Mouse (Mus musculus): Measurements from ENCODE around the gene Hdc.

The Hdc gene

DNA sequence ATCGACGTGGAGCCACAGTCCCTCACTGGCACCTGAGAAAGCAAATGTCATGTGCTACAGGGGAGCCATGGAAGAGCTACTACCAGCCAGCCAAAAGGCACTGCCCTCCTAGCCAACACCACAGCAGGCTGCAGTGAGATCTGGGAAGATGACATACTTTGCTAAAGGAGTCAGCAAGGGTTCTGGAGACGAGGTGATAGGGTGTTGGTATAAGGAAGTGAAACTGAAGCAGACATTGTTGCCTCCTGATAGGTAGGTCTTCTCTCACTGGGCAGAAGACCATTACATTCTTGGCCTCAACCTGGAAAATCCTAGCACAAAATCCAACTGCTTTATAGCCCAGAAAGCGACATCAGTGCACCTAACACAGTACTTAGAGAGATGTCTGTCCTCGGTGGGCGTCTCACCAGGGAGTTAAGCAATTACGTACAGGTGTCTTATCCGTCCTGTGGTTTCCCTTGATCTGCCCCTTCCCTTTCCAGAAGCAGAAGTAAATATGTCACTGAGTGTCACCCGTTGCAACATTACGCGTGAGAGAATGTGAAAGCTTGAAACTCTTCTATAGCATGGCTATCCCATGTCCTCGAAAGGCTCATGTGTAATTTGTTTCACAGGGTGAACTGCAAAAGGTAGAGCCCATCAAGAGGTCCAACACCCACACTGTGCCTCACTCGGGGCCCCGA, 17.0 kb downstream of the Hdc start:
- DNase-seq (ENCODE audit: low spot score in 2 of 2): no peak

DNA sequence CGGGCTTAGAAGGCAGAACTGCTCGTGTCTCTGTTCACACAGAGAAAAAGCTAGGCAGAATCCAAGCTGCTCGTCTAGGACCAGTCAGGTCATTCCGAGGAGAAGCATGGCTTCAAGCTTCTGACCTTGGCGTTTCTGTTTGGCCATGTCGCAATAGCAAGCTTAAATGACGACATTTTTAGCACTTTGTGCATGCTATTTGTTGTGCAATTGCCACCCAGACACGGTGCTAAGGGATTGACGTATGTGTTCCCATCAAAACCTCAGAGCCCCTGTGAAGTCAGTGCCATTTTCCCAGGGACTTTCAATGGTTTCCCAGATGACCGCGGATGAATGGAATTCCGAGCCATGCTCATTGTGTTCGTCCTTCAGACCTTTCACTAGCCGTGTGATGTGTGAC, 18.6 kb downstream of the Hdc start:
- DNase-seq (ENCODE audit: low spot score in 2 of 2): no peak

DNA sequence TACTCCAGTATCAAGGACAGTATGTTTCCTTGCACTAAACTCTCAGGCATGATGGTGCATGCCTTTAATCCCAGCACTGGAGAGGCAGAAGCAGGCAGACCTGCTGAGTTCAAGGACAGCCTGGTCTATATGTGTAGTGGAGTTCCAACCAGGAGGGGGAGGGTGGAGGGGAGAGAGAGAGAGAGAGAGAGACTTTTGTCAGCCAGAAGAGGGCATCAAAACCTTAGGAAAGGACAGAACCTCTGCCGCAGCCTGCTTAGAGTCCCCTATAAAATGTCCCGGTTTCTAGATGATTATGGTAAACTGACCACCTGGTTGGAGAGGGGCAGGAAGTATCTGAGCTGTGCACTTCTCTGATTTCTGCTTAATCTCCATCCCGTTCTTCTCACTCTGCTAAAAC, 20.1 kb downstream of the Hdc start:
- no peak for DNase-seq (ENCODE audit: low spot score in 2 of 2)

DNA sequence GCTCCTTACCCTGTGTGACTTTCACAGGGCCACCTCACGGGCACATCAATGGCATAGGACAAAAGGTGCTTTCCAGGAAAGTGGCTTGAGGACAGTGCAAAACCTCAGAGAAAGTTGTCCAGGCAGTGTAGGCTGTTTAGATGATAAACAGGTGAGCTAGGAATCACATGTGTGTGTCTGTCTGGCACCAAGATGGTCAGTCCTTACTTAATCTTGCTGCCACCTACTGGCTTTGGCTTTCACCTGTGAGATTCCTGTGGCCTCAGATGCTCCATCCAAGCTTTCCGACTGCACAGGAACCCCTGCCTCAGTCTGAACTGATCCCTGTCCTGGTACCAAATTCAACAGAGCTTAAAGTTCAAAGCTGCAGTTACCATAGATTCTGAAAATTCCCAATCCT, 20.7 kb downstream of the Hdc start:
- no peak for DNase-seq (ENCODE audit: low spot score in 2 of 2)

DNA sequence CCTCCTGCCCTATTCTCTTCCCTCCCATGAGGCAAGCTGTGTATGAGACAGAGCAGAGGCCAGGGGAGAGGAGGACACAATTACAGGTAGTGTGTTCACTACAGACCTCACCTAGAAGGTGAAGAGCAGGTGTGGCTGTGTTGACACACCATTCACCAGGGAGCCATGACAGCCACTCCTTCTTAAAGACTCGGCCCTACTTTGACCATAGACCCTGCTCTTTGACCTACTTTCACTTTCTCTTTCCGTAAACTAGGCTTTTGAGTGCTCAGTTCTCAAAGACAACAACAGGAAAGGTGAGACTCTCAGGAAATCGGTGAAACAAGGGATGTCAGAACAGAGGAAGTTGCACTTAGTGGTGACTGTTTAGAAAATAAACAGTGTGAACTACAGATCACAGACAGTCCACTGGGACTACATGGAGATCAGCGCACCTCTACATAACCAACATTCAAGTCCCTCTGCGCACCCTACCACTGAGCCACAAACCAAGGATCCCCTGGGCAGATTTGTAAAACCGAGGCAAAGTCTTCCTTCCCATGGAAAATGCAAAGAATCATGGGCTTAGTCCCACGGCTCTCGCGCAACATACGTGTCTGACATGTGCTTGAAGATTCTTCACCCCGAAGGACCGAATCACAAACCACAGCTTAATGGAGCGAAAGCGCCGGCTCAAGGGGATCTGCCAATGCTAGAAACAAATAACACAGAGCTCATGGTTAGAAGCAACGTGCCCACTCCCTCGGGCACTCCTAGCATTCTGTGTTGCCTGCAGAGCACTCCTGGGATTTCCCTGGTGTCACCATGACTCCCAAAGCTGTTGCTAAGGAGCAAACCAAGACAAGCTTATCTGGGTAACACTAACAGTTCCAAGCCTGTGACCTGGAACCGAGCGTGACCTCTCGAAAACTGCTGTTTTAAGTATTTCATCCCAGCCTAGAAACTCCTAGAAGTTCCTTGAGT, 21.5 kb downstream of the Hdc start:
- DNase-seq (ENCODE audit: low spot score in 2 of 2): no peak

DNA sequence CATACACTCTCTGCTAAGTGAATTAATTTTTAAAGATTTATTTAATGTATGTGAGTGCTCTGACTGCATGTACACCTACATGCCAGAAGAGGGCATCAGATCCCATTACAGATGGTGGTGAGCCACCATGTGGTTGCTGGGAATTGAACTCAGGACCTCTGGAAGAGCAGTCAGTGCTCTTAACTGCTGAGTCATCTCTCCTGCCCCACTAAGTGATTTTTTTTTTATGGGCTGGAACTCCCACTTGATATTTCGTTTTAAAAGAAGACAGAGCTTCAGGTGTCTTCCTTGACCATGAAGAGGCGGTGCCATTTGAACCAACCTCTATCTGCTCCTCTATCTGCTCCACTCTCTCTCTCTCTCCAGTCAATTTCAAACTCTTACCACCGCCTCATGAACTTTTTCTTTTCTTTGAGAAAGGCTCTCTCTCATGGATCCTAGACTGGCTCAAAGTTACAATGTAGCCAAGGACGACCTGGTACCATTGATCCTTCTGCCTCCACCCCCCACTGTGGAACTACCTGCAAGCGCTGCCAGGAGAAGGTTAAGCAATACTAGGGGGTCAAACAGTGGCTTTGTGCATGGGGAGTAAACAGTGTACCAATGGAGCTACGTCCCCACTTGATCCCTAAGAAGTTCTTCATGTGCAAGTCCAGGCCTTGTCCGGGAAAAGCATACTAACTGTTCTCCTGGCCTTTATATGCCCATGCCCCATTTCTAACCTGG, 22.6 kb downstream of the Hdc start:
- DNase-seq (ENCODE audit: low spot score in 2 of 2): no peak

DNA sequence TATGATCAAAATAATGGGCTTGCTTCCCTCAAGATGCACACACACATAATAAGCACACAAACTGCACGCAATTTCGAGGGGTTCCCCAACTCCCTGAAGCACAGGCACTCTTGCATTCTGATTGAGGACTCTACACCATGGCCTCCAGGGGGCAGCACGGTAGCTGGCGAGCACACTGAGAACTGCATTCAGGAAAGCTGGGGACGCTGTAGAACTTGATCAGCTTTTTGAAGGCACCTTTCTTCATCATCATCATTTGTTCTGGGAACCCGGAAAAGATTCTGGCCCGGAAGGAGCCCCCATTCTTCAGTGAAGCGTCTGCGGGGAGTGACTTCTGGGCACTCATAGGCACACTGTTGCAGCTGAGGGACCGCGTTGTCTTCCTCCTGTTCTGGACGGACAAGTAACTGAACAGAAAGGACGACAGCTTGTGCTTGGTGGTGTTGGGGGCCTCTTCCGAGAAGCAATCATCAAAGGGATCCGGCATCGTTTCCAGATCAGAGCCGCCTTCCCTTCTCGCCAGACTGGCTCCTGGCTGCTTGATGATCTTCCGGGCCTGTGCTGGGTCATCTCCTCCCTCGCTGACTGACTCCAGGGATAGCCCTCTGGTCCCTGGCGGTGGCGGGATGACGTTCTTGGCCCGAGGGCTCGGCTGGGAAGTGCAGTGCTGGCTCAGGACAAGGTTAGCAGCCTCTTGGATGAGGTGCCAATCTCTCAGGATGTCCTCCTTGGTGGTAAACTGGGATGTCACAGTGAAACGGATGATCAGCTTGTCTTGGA, 25.1 kb downstream of the Hdc start:
- DNase-seq (ENCODE audit: low spot score in 2 of 2): peak; percentile 27 to 67

DNA sequence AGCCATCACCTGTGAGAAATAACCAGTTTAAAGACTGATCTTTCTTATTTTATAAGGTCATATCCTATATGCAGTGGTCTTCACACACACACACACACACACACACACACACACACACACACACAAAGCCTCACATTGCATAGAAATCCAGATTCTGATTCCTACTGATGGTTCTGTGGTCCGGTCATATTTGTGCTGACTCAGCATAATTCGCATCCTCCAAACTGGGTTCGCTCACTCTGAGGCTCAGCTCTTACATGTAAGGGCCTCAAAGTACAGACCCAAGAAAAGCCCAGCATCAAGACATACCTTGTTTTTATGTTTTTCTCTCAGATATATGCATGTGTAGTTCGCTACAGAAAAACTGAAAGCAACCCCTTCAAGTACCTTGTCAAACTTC, 27.8 kb downstream of the Hdc start:
- DNase-seq (ENCODE audit: low spot score in 2 of 2): no peak

DNA sequence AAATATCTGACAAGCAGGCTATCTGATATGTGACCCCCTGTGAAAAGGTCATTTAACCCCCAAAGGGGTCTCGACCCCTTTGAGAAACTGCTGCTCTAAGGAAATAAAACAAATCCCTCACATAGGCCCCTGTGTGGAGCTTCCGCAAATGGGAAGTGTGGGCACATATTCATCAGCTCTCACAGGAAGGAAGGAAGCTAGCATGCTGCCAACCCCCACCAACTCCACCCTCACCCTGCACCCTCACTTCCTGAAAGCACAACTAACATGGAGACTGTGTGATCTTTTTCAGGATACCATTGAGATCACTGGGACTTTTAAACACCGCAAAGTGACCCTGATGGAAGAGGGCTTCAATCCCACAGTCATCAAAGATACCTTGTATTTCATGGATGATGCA, 31.6 kb downstream of the Hdc start:
- no peak for DNase-seq (ENCODE audit: low spot score in 2 of 2)

DNA sequence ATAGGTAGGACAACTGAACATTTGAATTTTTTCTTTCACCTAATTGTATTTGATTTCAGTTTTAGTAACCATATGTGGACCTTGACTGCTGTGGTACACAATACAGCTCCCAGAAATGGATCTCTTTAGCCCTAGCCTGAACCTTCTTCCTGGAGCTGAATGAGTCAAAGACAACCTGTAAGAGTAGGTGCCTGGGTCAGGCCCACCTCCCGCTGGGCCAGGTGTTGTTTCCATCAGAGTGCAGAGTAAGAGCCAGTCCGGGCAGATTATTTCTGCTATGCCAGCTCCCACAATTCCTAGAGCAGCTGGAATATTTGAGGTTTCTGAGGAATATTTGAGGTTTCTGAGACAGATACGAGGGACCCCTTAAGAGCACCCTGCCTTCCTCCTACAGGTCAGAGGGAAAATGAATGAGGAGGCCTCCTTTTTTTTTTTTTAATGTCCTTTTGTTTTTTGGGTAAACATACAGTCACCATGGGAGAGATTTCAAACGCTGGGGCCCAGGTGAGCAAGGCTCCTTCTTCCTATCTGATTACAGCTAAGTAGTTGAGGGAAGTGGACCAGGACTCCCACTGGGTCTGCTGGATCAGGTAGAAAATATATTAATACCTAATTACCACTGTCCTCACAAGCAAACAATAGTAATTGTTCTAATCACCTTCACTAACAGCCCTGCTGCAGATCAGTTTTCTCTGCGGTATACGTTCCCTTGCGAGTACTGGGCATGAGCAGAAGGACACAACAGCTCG, 34.3 kb downstream of the Hdc start:
- DNase-seq (ENCODE audit: low spot score in 2 of 2): no peak

DNA sequence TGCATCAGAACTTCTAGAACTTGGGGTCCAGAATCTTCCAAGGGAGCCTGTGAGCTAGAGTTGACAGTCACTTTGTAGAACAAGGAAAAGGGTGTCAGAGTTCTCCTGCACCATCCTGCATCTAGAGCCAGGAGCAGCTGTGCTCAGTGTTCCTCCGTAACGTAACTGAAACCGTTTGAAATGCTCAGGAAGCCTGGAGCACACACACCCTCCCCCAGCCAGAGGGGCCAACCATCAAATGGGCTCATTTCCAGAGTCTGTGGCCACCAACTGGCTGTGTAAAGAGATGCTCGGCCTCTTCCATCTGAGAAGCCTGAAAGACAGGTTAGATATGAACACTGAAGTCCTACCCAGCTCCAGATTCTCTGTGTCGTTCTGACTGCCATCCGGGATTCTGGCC, 35.1 kb downstream of the Hdc start:
- no peak for DNase-seq (ENCODE audit: low spot score in 2 of 2)

DNA sequence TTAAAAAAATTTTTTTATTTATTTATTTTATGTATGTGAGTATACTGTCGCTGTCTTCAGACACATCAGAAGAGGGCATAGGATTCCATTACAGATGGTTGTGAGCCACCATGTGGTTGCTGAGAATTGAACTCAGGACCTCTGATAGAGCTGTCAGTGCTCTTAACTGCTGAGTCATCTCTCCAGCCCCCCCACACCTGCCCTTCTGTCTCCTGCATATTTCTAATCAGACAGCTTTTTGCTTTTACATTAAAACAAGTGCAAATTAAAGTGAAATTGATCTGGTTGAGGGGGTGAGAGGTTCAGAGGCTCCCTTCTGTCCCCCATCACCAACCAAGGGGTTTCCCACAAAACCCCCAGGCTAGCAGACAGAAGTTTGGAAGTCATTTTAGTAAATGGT, 39.8 kb downstream of the Hdc start:
- no peak for DNase-seq (ENCODE audit: low spot score in 2 of 2)

DNA sequence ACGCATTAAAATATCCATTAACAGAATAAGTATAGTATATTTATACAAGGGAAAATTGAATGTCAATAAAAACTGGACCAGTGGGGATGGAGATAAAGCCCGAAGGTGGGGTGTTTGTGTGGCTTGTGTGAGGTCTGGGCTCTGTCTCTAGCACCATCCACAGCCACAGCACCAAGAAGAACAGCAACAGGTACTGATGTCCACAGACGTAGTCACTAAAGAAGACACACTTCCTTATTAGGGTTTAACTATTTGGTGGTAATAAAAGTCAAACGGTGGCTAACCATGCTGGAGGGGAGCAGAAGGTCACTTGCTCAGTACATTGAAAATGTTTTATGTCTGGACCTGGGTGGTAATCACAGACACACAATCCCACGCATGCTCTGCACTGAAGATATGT, 41.7 kb downstream of the Hdc start:
- DNase-seq (ENCODE audit: low spot score in 2 of 2): no peak

DNA sequence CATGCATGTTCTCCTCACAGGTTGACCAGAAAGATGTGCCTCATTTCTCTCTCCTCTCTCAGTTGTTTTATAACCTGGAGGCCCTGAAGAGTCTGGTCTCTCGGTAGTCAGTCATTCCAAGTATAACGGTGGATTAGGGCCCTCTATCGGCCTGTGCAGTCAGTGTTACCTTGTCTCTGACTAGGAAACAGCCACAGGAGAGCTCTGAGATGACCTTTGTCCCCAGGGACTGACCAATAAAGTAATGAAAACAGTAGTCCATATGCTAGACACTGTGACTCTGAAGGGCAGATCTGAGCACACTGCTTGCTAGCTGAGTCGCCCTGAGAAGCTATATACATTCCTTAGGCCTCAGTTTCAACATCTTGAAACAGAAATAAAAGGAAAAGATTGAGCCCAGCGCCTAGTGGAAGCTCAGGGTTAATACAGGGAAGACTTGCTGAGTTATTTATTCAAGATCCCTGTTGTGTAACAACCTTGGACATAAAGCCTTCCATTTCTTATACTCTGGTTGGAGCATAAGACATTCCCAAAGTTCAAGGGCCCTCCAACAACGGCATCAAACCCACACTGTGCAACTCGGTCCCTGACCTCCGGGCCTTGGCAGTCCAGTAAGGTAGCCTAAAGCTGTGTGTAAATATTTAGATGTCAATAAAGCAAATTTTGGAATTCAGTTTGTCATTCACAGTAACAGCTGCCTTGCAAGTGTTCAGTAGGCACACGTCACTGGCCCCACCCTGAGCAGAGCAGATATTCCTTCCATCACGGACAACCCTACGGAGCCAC, 43.5 kb downstream of the Hdc start:
- DNase-seq (ENCODE audit: low spot score in 2 of 2): no peak

DNA sequence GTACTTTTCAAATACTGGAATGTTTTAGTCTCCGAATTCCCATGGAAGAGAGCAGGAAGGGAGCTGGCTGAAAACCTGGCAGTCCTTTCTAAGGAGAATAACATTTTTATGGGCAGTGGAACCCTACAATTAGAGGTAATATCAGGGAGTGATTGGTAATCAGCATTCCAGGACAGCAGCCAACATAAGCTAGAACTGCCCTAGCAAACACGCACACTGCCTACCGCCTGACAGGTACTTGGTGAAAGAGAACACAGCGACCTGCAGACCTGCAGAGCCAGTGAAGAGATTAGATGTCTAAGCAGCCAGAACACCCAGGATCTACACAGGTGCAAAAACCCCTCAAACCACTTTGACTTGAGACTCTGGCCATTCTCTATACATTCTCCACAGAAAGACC, 46.4 kb downstream of the Hdc start:
- DNase-seq (ENCODE audit: low spot score in 2 of 2): no peak

DNA sequence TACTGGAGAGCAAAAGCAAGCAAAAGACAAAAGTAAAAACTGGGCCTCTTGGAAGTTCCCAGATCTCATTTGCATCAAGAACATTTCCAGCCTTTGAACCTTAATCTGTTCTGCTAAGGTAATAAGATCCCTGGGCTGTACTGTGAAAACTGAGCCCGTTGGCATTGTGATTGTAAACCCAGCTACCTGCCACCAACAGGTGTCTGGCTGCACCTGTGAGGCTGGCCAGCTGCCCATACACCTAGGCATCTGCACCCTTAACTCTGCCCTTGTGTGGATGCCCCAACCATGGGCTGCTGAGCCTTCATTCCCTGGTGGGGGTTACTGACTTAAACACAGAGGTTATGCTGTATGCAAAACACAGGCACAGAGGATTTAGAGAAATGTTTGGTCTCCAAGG, 46.9 kb downstream of the Hdc start:
- DNase-seq (ENCODE audit: low spot score in 2 of 2): no peak

DNA sequence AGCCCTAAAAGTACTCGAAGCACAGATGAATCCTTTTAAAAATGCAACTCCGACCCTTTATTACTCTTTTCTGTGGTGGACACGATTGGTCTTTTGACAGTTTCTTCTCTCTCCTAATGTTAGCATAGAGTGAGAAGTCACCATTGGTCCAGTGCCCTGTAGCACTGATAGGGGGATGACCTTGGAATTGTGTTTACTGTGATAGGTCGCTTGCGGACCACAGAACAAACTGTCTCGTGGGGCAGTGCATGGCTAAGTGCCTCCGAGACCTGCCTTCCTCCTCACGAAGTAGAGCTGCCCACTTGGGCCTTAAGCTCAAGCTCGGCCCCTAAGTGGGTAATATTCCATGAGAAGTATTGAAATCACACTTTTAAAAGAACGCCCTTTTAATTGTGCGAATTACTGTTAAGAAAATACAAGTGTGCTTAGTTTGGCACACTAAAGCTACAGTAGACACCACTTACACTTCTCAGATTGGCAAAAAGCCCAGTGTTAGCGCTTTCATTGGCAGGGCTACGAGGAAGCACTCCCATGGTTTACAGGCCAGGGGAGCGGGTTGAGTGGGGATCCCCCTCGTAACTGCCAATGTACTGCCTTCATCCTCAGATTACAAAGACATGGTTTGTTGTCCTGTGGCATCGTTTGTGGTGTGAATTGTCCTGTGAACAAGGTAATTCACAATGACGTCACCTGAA, 55.5 kb downstream of the Hdc start:
- no peak for DNase-seq (ENCODE audit: low spot score in 2 of 2)

DNA sequence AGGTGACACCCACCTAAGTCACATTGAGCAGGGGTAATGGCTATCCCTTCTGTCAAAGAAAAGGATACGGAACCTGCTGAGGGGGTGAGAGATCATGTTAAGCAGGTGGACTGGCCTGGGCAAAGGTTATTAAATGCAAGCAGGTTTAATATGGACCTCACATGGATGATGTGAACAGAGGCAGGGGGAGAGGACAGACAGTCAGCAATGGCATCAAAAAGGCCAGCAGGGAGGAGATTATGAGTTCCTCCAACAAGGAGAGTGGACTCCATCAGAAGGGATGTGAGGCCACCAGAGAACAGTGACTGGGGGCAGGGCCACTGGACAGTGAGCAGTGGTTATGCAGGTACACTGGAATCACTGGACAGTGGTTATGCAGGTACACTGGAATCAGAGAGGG, 59.0 kb downstream of the Hdc start:
- DNase-seq (ENCODE audit: low spot score in 2 of 2): no peak

DNA sequence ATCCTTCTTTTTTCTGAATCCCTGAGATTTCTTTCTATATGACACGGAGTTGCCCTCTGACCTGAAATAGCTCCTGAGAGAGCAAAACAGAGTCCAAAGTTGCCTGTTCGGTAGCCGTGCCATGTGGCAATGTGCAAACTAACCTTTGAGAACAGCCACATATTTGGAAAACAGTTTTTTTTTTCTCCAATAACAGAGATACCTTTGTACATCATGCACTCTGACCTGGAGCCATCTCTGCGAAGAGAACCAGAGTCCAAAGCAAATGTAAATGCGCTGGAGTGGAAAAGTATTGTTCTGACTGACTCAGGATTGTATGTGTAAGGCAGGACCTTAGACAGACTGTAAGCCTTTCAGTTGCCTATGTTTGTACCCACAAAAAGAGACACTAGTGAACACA, 63.6 kb downstream of the Hdc start:
- DNase-seq (ENCODE audit: low spot score in 2 of 2): no peak

DNA sequence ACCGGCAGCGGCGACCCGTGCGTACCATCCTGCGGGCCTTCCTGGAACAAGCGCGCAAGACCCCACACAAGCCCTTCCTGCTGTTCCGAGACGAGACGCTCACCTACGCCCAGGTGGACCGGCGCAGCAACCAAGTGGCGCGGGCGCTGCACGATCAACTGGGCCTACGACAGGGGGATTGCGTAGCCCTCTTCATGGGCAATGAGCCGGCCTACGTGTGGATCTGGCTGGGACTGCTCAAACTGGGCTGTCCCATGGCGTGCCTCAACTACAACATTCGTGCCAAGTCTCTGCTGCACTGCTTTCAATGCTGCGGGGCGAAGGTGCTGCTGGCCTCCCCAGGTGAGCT, 65.8 kb downstream of the Hdc start:
- no peak for DNase-seq (ENCODE audit: low spot score in 2 of 2)
